Mouse (Mus musculus): ENCODE results near the gene Cnr2. TPM values are rescaled to one million over a fixed set of nuclear protein-coding genes. Genes with fewer than 3 reads are reported as not detected.

The Cnr2 gene
- polyA plus RNA-seq, 1 experiment from 2014 or later: 2.6 TPM

DNA sequence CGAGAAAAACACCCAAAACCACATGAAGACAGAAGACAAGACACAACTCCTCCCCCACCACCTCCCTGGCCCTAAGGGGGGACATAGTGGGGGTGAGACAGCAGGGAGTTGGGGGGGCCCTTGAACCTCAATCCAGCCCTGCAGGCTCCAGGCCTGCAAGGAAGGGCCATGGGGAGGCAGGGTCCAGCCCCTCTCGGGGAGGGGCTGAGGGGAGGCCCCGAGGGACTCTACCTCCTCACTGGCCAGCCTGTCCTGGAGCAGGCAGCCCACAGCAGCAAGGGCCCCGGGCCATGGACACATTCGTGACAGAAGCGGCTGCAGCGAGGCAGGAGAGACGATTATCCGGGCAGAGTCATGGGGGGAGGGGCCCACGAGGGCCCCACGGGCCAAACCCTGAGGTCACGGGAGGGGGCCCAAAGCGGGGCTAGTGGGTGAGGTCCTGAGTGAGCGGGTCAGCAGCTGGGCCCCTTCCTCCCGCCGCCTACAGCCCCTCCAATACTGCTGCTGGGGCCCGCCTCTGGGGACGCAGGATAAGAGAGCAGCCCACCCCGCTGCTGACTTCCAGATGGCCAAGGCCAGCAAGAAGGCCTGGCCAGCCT lies 73.2 kb downstream of the Cnr2 start:
- Histone ChIP-seq H3K36me3 (replicated peaks; ENCODE audit: insufficient read depth, low read length) (peaks cover 39% of the 10 kb centered on the region), H3K27me3 (ENCODE audit: insufficient read depth, low read length) (no peaks in the 10 kb centered on the region), H3K27ac (ENCODE audit: low read depth) (no peak overlapping the region), H3K4me1 (ENCODE audit: insufficient read depth) (peaks cover 28% of the 10 kb centered on the region), H3K9ac (replicated peaks) (no peak overlapping the region), H3K9me3 (ENCODE audit: low read length) (no peaks in the 10 kb centered on the region), H3K4me2 (ENCODE audit: low read depth, low read length) (no peak overlapping the region), H3K4me3 (ENCODE audit: low read depth, low read length) (no peak overlapping the region)
- no peak for TF ChIP-seq EP300 (IDR thresholded peaks at IDR 0.05; ENCODE audit: low read depth)
- TF ChIP-seq CTCF (IDR thresholded peaks at IDR 0.05; ENCODE audit: low read depth): no peak
- 72% methylated on average over 15 of the region's 19 CpGs for WGBS (ENCODE audit: insufficient replicate concordance)
- DNase-seq (peak; percentile 17), ATAC-seq (no peak)

DNA sequence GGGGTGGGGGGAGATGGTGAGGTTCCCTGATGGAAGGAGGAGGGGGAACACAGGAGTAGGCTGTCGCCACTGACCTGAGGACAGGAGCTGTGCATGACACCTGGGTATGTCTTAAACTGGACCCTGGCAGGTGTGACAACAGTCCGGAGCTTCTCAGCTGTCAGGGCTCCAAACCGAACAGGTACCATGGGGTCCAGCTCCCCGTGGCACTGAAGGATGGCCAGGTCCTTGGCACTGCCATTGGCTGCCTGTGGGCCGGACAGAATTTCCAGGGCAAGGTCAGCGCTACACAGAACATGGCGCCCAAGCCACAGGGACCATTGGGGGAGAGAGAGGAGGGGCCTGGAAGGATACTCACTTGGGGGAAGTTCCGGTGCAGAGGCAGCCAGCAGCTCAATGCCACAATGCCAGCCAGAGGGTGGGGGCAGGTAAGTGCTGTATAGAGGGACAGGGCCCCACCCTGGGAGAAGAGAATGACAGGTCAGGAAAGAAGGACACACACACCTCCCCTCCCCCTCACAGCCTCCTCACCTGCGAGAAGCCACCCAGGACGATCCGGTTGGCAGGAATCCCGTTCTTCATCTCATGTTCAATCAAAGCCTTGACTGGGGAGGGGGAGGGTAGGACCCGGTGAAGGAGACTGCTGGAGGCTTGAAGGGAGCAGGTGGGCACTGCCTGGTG lies 74.0 kb downstream of the Cnr2 start:
- H3K27ac ChIP-seq (ENCODE audit: low read depth): no peak overlapping the region
- no peaks in the 10 kb centered on the region for H3K9me3 ChIP-seq (ENCODE audit: low read length)
- H3K4me1 ChIP-seq (ENCODE audit: insufficient read depth): peaks cover 30% of the 10 kb centered on the region
- no peak for TF ChIP-seq CTCF (IDR thresholded peaks at IDR 0.05; ENCODE audit: low read depth)
- TF ChIP-seq EP300 (IDR thresholded peaks at IDR 0.05; ENCODE audit: low read depth): no peak
- peaks cover 41% of the 10 kb centered on the region for H3K36me3 ChIP-seq (replicated peaks; ENCODE audit: insufficient read depth, low read length)
- H3K27me3 ChIP-seq (ENCODE audit: insufficient read depth, low read length): no peaks in the 10 kb centered on the region
- WGBS (ENCODE audit: insufficient replicate concordance): 88% methylated on average over 13 of the region's 13 CpGs
- no peak overlapping the region for H3K4me2 ChIP-seq (ENCODE audit: low read depth, low read length)
- H3K9ac ChIP-seq (replicated peaks): no peak overlapping the region
- H3K4me3 ChIP-seq (ENCODE audit: low read depth, low read length): no peak overlapping the region
- DNase-seq (peak; percentile 15), ATAC-seq (no peak)

Other genes with a start within 250 kb of the Cnr2 start
- gene Ifnlr1, start 209.1 kb upstream of the Cnr2 start, polyA plus RNA-seq (2015; fragmentation: Nextera tagmentation; extraction: Ambion mirVana): 0.22 and 0.30 TPM in 2 replicates
- gene Il22ra1, start 167.2 kb upstream of the Cnr2 start, polyA plus RNA-seq (2015; fragmentation: Nextera tagmentation; extraction: Ambion mirVana): 0.25 and 0.39 TPM in 2 replicates
- 0.02 and 0.11 TPM in 2 replicates for gene Myom3, start 135.7 kb upstream of the Cnr2 start, polyA plus RNA-seq (2015; fragmentation: Nextera tagmentation; extraction: Ambion mirVana)
- 62.1 and 67.6 TPM in 2 replicates for gene Srsf10, start 39.6 kb upstream of the Cnr2 start, polyA plus RNA-seq (2015; fragmentation: Nextera tagmentation; extraction: Ambion mirVana)
- 53.2 and 55.2 TPM in 2 replicates for gene Pnrc2, start 21.5 kb upstream of the Cnr2 start, polyA plus RNA-seq (2015; fragmentation: Nextera tagmentation; extraction: Ambion mirVana)
- 45.2 and 50.7 TPM in 2 replicates for gene Fuca1, start 25.3 kb downstream of the Cnr2 start, polyA plus RNA-seq (2015; fragmentation: Nextera tagmentation; extraction: Ambion mirVana)
- 351 and 364 TPM in 2 replicates for gene Hmgcl, start 51.1 kb downstream of the Cnr2 start, polyA plus RNA-seq (2015; fragmentation: Nextera tagmentation; extraction: Ambion mirVana)
- gene Gale, start 68.3 kb downstream of the Cnr2 start, polyA plus RNA-seq (2015; fragmentation: Nextera tagmentation; extraction: Ambion mirVana): 82.2 and 96.5 TPM in 2 replicates
- 54.2 and 55.5 TPM in 2 replicates for gene Lypla2, start 77.2 kb downstream of the Cnr2 start, polyA plus RNA-seq (2015; fragmentation: Nextera tagmentation; extraction: Ambion mirVana)
- gene Pithd1, start 91.9 kb downstream of the Cnr2 start, polyA plus RNA-seq (2015; fragmentation: Nextera tagmentation; extraction: Ambion mirVana): 42.9 and 45.2 TPM in 2 replicates
- gene Eloa, start 126.4 kb downstream of the Cnr2 start, polyA plus RNA-seq (2015; fragmentation: Nextera tagmentation; extraction: Ambion mirVana): 15.9 and 16.7 TPM in 2 replicates
- gene Rpl11, start 158.0 kb downstream of the Cnr2 start, polyA plus RNA-seq (2015; fragmentation: Nextera tagmentation; extraction: Ambion mirVana): 251 and 260 TPM in 2 replicates
- gene Id3, start 248.1 kb downstream of the Cnr2 start, polyA plus RNA-seq (2015; fragmentation: Nextera tagmentation; extraction: Ambion mirVana): 77.3 and 79.1 TPM in 2 replicates

Data from liver, postnatal 0 days (tissue).